Mouse (Mus musculus) CH12.LX (cell line): ENCODE measurements at regions not wholly inside any gene's neighbourhood (a gene's known extent, or its start where the extent isn't known, plus 50 kb on each side); places are given as distances from the start of the nearest gene placed in this dataset.

ENCODE experiments used
- DNase-seq: peaks from one replicate; pipeline ENCODE4 v3.0.0-alpha.2; 2013; ENCODE audit errors: extremely low read depth
- H3K27ac ChIP-seq: 2 replicates; pipeline ENCODE4 v1.5.1; 2012; ENCODE audit warnings: low read depth, mild to moderate bottlenecking, control low read depth, moderate library complexity; ENCODE audit not compliant: insufficient read depth
- H3K27me3 ChIP-seq: replicated peaks from 2 replicates; pipeline ENCODE3; 2012; ENCODE audit warnings: inconsistent platforms
- H3K36me3 ChIP-seq, 2 experiments: replicated peaks in 1 of 2; 2 replicates each; pipeline versions ENCODE3 to v1.6.1; 2012; ENCODE audit warnings: inconsistent platforms in 1 of 2, low read length in 1 of 2, mild to moderate bottlenecking in 1 of 2, mixed read lengths in 1 of 2, moderate library complexity in 1 of 2; ENCODE audit not compliant: control insufficient read depth in 1 of 2, insufficient read depth in 1 of 2
- H3K4me1 ChIP-seq, 2 experiments: 2 replicates each; pipeline ENCODE4 v1.6.1; 2012; ENCODE audit warnings: inconsistent platforms in 1 of 2, moderate library complexity in 1 of 2; ENCODE audit not compliant: insufficient read depth in 2 of 2, control insufficient read depth in 1 of 2
- H3K4me2 ChIP-seq: 2 replicates; pipeline ENCODE4 v1.6.1; 2012; ENCODE audit warnings: low read depth, mild to moderate bottlenecking, control low read depth; ENCODE audit not compliant: poor library complexity, insufficient read depth, severe bottlenecking
- H3K4me3 ChIP-seq, 3 experiments: fragments of 150-350 bp in 1 of 3; sonication (generic) in 1 of 3; replicated peaks in 1 of 3; 2 replicates each; pipeline versions ENCODE3 to v1.5.1; 2011 to 2012; ENCODE audit warnings: low read depth in 2 of 3, low read length in 2 of 3, mild to moderate bottlenecking in 2 of 3, moderate library complexity in 2 of 3, control low read depth in 1 of 3, improper control_type of control experiment in 1 of 3, inconsistent platforms in 1 of 3, mixed read lengths in 1 of 3; ENCODE audit not compliant: poor library complexity in 1 of 3
- H3K79me2 ChIP-seq: replicated peaks from 2 replicates; pipeline ENCODE4 v1.6.1; 2012; ENCODE audit warnings: mild to moderate bottlenecking, moderate library complexity; ENCODE audit not compliant: control insufficient read depth, poor library complexity, insufficient read depth, severe bottlenecking; ENCODE audit errors: extremely low read depth
- H3K9ac ChIP-seq: 2 replicates; pipeline ENCODE4 v1.6.1; 2012; ENCODE audit warnings: low read depth, mild to moderate bottlenecking, control low read depth, moderate library complexity; ENCODE audit not compliant: insufficient read depth
- H3K9me3 ChIP-seq: replicated peaks from 2 replicates; pipeline ENCODE3; 2012; ENCODE audit warnings: low read length, inconsistent platforms, mixed read lengths
- BHLHE40 ChIP-seq: IDR thresholded peaks from 2 replicates; pipeline ENCODE4 v1.6.1; 2011; ENCODE audit warnings: mild to moderate bottlenecking, low read depth, low read length, improper control_type of control experiment
- ETS1 ChIP-seq: conservative IDR thresholded peaks from 2 replicates; pipeline ENCODE4 v1.6.1; 2012; ENCODE audit warnings: low read depth, mild to moderate bottlenecking, inconsistent platforms, low read length, improper control_type of control experiment, moderate library complexity
- HCFC1 ChIP-seq: IDR thresholded peaks from 2 replicates; pipeline ENCODE4 v1.6.1; 2012; ENCODE audit warnings: low read depth, mild to moderate bottlenecking, inconsistent platforms, low read length, improper control_type of control experiment
- KAT2A ChIP-seq: IDR thresholded peaks from 2 replicates; pipeline ENCODE4 v1.6.1; 2012; ENCODE audit warnings: low read length, improper control_type of control experiment, inconsistent platforms; ENCODE audit not compliant: insufficient replicate concordance
- MAX ChIP-seq: IDR thresholded peaks from 2 replicates; pipeline ENCODE4 v1.6.1; 2011; ENCODE audit warnings: low read length, improper control_type of control experiment
- MAZ ChIP-seq: IDR thresholded peaks from 2 replicates; pipeline ENCODE4 v1.6.1; 2012; ENCODE audit warnings: low read depth, mild to moderate bottlenecking, inconsistent platforms, low read length, improper control_type of control experiment, moderate library complexity
- MEF2A ChIP-seq: IDR thresholded peaks from 2 replicates; pipeline ENCODE4 v1.6.1; 2014; ENCODE audit warnings: low read depth, mild to moderate bottlenecking, inconsistent platforms, low read length, improper control_type of control experiment, borderline replicate concordance
- PAX5 ChIP-seq: IDR thresholded peaks from 2 replicates; pipeline ENCODE4 v1.6.1; 2012; ENCODE audit warnings: low read length, inconsistent platforms, mixed read lengths
- POLR2AphosphoS2 ChIP-seq: IDR thresholded peaks from 2 replicates; pipeline ENCODE4 v1.6.1; 2011; ENCODE audit warnings: low read depth, low read length, improper control_type of control experiment
- RCOR1 ChIP-seq: conservative IDR thresholded peaks from 2 replicates; pipeline ENCODE4 v1.6.1; 2012; ENCODE audit warnings: low read depth, mild to moderate bottlenecking, inconsistent platforms, low read length, improper control_type of control experiment
- SIN3A ChIP-seq: IDR thresholded peaks from 2 replicates; pipeline ENCODE4 v1.6.1; 2012; ENCODE audit warnings: low read length, improper control_type of control experiment, inconsistent platforms
- UBTF ChIP-seq: IDR thresholded peaks from 2 replicates; pipeline ENCODE4 v1.6.1; 2012; ENCODE audit warnings: low read depth, mild to moderate bottlenecking, inconsistent platforms, low read length, improper control_type of control experiment, moderate library complexity
- USF1 ChIP-seq: IDR thresholded peaks from 2 replicates; pipeline ENCODE4 v1.6.1; 2014; ENCODE audit warnings: low read depth, mild to moderate bottlenecking, inconsistent platforms, low read length, improper control_type of control experiment
- ZKSCAN1 ChIP-seq: IDR thresholded peaks from 2 replicates; pipeline ENCODE4 v1.6.1; 2012; ENCODE audit warnings: low read depth, inconsistent platforms, low read length, improper control_type of control experiment, borderline replicate concordance
- dilution Hi-C: fragments of 300-500 bp; cut with MboI; formaldehyde crosslinking; loops from 2 replicates; pipeline ENCODE4 v1.14.3; 2020; ENCODE audit warnings: low sequenced_read_pairs; ENCODE audit not compliant: extremely low pct_unique_long_range_greater_than_20kb, extremely low pct_ligation_motif_present
- in situ Hi-C: fragments of 300-500 bp; cut with MboI; formaldehyde crosslinking; loops from 3 replicates; pipeline ENCODE4 v1.14.3; 2019; ENCODE audit warnings: low sequenced_read_pairs, low pct_ligation_motif_present, low pct_unique_long_range_greater_than_20kb, mixed read lengths

DNA sequence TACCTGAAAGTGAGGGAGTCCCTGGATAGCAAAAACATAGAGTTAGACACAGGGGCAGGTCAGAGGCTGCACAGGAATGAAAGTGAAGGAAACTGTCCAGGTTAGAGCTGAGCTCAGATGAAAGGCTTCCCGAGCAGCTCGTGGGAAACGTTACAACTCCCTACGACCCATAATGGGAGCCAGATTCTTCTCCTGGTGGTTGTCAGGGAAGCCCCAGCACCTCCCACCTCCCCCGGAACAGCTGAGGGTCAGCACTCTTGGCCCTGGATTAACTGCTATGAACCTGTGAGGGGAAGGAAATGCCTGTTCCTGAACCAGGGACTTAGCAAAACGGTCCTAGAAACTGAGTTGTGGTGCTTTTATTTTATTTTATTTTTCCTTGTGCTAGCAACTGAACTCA is 397.2 kb downstream of the Zfp536 start:
- DNase-seq: no peak
- Histone ChIP-seq H3K4me3 (no peak overlapping the region), H3K9me3 (peaks cover 68% of the 10 kb centered on the region), H3K27me3 (no peaks in the 10 kb centered on the region), H3K36me3 (no peaks in the 10 kb centered on the region), H3K4me2 (no peak overlapping the region), H3K27ac (no peak overlapping the region), H3K79me2 (no peaks in the 10 kb centered on the region), H3K9ac (no peak overlapping the region), H3K4me1 (no peaks in the 10 kb centered on the region)
- TF ChIP-seq KAT2A (no peak), SIN3A (no peak), BHLHE40 (no peak), ZKSCAN1 (no peak), MAX (no peak)
- dilution Hi-C loops (no loop called here), in situ Hi-C loops (loop anchor here (10.0 kb wide), 1 partner anchor 799 kb away; no protein-coding TSS in a partner anchor)

DNA sequence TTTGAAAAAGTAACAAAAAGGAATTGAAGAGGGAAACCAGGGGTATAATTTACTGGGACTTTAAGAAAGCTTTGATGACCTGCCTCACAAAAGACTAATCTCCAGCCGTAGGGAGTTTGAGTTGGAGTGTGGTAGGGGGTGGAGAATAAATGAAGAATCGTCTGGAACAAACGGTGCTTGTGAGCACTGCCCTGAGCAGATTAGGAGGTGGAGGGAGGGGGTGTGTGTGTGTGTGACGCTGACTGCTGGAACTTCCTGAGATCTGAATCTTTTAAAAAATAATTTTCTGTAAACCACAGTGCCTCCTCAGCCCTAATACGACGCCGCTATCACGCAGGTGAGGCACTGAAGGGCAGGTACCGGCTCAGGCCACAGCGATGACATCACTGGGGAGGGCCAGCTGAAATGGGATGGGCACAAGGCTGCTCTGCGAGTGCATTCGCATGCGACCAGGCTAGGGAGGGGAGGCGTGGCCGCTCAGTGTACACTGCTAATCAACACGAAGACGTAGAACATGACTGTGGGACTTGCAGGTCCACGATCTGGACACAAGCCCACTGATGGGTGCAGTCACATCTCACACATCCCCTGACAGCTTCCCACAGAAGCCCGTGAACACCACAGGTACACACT is 395.4 kb downstream of the Zfp536 start:
- Histone ChIP-seq H3K4me1 (no peaks in the 10 kb centered on the region), H3K4me3 (no peak overlapping the region), H3K79me2 (no peaks in the 10 kb centered on the region), H3K9ac (no peak overlapping the region), H3K9me3 (peaks cover 71% of the 10 kb centered on the region), H3K4me2 (no peak overlapping the region), H3K27ac (no peak overlapping the region), H3K27me3 (no peaks in the 10 kb centered on the region), H3K36me3 (no peaks in the 10 kb centered on the region)
- dilution Hi-C loops (no loop called here), in situ Hi-C loops (loop anchor here (10.0 kb wide), 1 partner anchor 797 kb away; no protein-coding TSS in a partner anchor)
- DNase-seq: no peak
- TF ChIP-seq RCOR1 (no peak), MAX (no peak), ETS1 (no peak), KAT2A (no peak), USF1 (no peak), PAX5 (no peak), HCFC1 (no peak), BHLHE40 (no peak), ZKSCAN1 (no peak), SIN3A (no peak), MAZ (no peak), POLR2AphosphoS2 (no peak), MEF2A (no peak), UBTF (no peak)
